Mouse (Mus musculus) forebrain, embryonic 16.5 days (tissue): ENCODE results near the gene Aspg. TPM values are rescaled to one million over a fixed set of nuclear protein-coding genes. Genes with fewer than 3 reads are reported as not detected.
A peak's percentile ranks its signal among the peaks of the same experiment; 100 is the strongest.

Experiments
- ATAC-seq: fragments of 200-750 bp; cut with Nextera tagmentation; 2 replicates; pipeline ENCODE4 v1.8.0; 2017; ENCODE audit warnings: mild to moderate bottlenecking, moderate library complexity
- H3K27ac ChIP-seq: fragments of 300-500 bp; sonication (generic); 2 replicates; pipeline ENCODE4 v1.5.1; 2014; ENCODE audit warnings: low read length, control low read depth
- H3K27me3 ChIP-seq: fragments of 300-500 bp; sonication (generic); replicated peaks from 2 replicates; pipeline ENCODE4 v1.6.1; 2014; ENCODE audit warnings: low read length; ENCODE audit not compliant: control insufficient read depth, insufficient read depth
- H3K36me3 ChIP-seq: fragments of 300-500 bp; sonication (generic); 2 replicates; pipeline ENCODE4 v1.6.1; 2014; ENCODE audit not compliant: control insufficient read depth, insufficient read depth
- H3K4me1 ChIP-seq: fragments of 300-500 bp; sonication (generic); replicated peaks from 2 replicates; pipeline ENCODE4 v1.6.1; 2014; ENCODE audit warnings: low read length; ENCODE audit not compliant: control insufficient read depth, insufficient read depth
- H3K4me2 ChIP-seq: fragments of 300-500 bp; sonication (generic); 2 replicates; pipeline ENCODE4 v1.6.1; 2014; ENCODE audit warnings: mild to moderate bottlenecking, low read length, control low read depth
- H3K4me3 ChIP-seq: fragments of 300-500 bp; sonication (generic); replicated peaks from 2 replicates; pipeline ENCODE4 v1.5.1; 2014; ENCODE audit warnings: mild to moderate bottlenecking, low read length, control low read depth
- H3K9ac ChIP-seq: fragments of 300-500 bp; sonication (generic); replicated peaks from 2 replicates; pipeline ENCODE4 v1.6.1; 2014; ENCODE audit warnings: low read depth, low read length, control low read depth
- H3K9me3 ChIP-seq: fragments of 300-500 bp; sonication (generic); 2 replicates; pipeline ENCODE4 v1.6.1; 2016; ENCODE audit warnings: low read length; ENCODE audit not compliant: control insufficient read depth
- WGBS: fragments of 180-500 bp; shearing (Covaris S2); extraction: QIAGEN DNeasy Blood & Tissue Kit; methylation state at CpG from one replicate; pipeline ENCODE4 v1.1.7; 2014; 5-methylcytosine and 5-hydroxymethylcytosine counted together
- polyA plus RNA-seq: library from polyadenylated mRNA; unstranded; fragments of >200 nt; fragmentation: Nextera tagmentation; extraction: Ambion mirVana; gene quantifications from 2 replicates; pipeline ENCODE4 v1.2.1, GENCODE M21; 2015

Aspg gene
- polyA plus RNA-seq, 1 experiment from 2014 or later, result 0.75 TPM

DNA sequence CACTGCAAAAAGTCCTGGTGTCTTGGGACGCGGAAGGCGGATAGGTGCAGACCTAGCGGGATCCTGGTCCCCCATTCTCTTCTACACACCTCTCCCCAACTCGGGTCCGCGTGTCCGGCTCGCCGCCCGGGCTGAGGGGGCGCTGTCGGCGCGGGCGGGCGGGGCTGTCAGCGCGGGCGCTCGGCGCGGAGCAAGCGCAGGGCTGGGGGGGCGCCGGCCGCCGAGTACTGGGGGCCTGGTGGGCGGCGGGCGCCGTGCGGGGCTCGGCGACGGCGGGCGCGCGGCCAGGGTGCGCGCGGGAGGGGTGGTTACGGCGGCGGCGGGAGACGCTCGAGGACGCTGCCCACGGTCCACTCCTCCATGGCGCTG, 37.3 kb downstream of the Aspg start:
- Histone ChIP-seq H3K9me3 (no peaks in the 10 kb centered on the region), H3K36me3 (no peaks in the 10 kb centered on the region), H3K4me3 (peak overlapping the region; percentile 74), H3K4me2 (peak overlapping the region; percentile 90), H3K4me1 (peaks cover 51% of the 10 kb centered on the region), H3K27ac (peak overlapping the region; percentile 68), H3K27me3 (peaks cover 8% of the 10 kb centered on the region; the same call in 1 of the 2 replicates), H3K9ac (peak overlapping the region; percentile 78)
- 0% methylated on average over 43 of the region's 52 CpGs for WGBS
- ATAC-seq, result no peak

DNA sequence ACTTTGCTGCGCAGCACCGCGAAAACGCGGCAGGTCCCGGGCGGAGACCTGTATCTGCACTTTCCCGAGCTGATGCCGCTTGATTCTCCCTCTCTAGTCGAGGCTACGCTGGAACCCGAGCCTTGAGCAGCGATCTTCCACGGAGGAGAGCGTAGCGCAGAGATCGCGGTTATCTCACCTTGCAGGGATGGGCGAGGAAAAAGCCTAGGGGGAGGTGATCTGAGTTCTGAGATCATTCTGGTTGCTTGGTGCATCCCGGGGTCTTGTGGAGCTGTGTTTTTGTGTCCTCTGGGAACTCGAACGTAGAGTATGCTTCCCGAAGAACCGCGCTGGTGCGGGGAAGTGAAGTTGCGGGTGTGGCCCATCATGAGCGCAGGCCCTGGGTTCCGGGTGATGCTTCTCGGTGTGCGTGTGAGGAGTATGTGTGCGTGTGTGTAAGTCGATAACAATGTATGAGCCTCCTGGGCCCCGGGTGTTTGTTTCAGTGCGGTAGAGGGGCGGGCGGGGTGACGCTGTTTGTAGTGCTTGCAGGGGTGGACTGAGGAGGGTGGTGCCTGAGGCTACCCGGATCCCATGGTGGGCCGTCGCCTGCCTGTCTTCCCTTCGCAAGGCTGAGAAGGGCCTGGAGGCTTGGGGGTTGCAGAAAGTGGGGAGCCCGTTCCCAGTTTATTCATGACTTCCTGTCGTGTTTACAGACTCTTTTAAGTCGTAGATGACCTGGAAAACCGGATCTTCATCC, 38.1 kb downstream of the Aspg start:
- no peaks in the 10 kb centered on the region for H3K36me3 ChIP-seq

DNA sequence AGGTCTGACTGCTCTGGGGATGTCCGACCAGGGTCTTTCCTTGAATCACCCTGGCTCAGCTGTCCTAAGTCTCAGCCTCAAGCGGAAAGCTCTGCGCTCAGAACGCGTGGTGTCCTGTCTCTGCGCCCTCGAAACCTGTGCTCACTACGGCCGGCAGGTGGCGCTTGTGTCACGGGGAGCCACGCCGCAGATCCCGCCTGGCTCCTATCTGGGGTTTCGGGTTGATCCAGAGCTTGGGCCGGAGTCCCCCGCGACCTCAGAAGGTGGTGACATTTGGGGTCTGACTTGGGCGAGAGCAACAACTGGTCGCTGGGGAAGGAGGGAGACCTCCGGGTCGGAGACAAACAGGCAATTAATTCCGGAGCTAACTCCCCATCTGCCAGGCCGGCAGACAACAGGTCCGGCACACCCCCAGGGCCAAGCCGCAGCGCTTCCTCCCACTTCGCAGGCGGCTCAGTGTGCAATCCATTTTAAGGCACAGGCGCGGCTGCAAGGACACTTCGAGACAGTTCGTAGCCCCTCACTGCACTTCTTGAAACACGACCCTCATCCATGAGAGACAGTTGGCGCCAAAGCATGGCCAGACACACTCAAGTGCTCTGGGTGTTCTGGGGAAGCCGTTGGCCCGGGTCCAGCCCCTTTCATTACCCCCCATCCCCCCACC, 38.9 kb downstream of the Aspg start:
- under 1% methylated on average over 37 of the region's 37 CpGs for WGBS
- H3K4me3 ChIP-seq, result peak overlapping the region; percentile 74
- H3K9me3 ChIP-seq, result no peaks in the 10 kb centered on the region
- peak overlapping the region; percentile 85 for H3K27ac ChIP-seq
- no peaks in the 10 kb centered on the region for H3K36me3 ChIP-seq
- peaks cover 67% of the 10 kb centered on the region for H3K4me1 ChIP-seq
- peaks cover 8% of the 10 kb centered on the region; the same call in 1 of the 2 replicates for H3K27me3 ChIP-seq
- H3K4me2 ChIP-seq, result peak overlapping the region; percentile 90
- ATAC-seq, result peak; percentile 68
- peak overlapping the region; percentile 78 for H3K9ac ChIP-seq

More for the DNA sequence above, 38.1 kb downstream of the Aspg start:
- H3K9ac ChIP-seq, result peak overlapping the region; percentile 78
- H3K27ac ChIP-seq, result peak overlapping the region; percentile 68
- ATAC-seq, result no peak
- peak overlapping the region; percentile 90 for H3K4me2 ChIP-seq
- under 1% methylated on average over 46 of the region's 46 CpGs for WGBS
- peak overlapping the region; percentile 74 for H3K4me3 ChIP-seq
- H3K27me3 ChIP-seq, result peaks cover 8% of the 10 kb centered on the region; the same call in 1 of the 2 replicates
- peaks cover 59% of the 10 kb centered on the region for H3K4me1 ChIP-seq
- no peaks in the 10 kb centered on the region for H3K9me3 ChIP-seq

DNA sequence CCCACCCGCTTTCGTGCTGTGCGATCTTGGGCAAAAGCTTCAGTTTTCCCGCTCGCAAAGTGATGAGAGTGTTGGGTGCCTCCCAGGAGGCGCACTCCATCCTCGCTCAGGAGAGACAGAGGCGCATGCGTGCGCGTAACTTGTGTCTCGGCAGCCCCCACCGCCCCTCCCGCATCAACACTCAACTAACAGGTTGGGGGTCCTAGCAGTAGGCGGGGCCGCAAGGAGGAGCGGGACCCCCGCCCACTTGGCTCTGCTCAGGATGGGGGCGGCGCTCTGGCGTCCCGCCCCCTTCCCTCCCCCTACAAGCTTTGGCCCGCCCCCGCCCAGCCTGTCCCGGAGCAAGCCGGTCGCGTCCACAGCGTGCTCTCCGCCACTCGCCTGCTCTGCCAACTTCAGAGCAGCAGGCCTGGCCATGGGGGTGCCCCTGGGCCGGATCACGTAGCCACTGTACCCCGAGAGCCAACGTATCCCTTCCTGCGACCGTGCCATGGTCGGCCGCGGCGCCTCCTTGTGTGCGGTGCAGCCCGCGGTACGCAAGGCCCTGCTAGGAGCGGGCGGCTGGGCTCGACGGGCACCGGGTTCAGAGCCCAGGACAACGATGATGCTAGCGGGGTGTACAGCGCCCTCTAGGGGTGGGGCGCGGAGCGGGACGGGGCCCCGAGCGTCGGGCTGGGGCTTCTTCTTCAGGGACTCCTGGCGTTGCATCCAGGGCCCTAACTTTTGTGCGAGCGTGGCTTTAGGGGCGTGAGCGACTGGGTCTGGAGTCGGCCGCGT, 39.6 kb downstream of the Aspg start, which contains the start of gene Kif26a:
Gene Kif26a, plus strand, starts transcription at position 334 of the 777 bp plus-strand sequence.
- Histone ChIP-seq H3K4me3 (peak within 1 kb of the TSS; percentile 74), H3K27ac (peak within 1 kb of the TSS; percentile 85), H3K36me3 (no peaks in the 10 kb centered on the region), H3K4me2 (peak within 1 kb of the TSS; percentile 90), H3K27me3 (peaks cover 8% of the 10 kb centered on the region; the same call in 1 of the 2 replicates), H3K4me1 (peaks cover 74% of the 10 kb centered on the region), H3K9ac (peak within 1 kb of the TSS; percentile 78), H3K9me3 (no peaks in the 10 kb centered on the region)
- ATAC-seq, result peak; percentile 67
- under 1% methylated on average over 64 of the region's 68 CpGs for WGBS

DNA sequence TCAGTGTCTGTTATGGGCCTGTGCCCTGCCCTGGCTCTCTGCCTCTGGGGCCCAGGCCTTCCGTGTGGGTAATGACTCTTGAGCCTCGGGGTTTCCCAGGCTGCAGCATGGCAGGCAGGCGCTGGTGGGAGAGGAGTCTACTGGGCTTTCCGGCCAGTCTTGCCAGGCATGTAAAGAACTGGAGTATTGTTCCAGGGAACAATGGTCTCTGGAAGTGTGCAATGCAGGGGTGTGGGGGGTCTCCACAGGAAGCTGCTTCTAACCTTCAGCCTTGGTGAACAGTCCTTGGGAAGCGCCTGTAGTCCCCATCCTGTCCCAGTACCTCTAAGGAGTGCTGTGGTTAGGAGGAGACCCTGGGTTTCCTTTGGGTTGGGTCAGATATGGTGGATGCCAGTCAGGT, 40.9 kb downstream of the Aspg start:
- no peaks in the 10 kb centered on the region for H3K36me3 ChIP-seq
- peaks cover 3% of the 10 kb centered on the region; the same call in 1 of the 2 replicates for H3K27me3 ChIP-seq
- no peaks in the 10 kb centered on the region for H3K9me3 ChIP-seq
- peak overlapping the region; percentile 74 for H3K4me3 ChIP-seq
- H3K27ac ChIP-seq, result peak overlapping the region; percentile 85
- ATAC-seq, result no peak
- H3K9ac ChIP-seq, result peak overlapping the region; percentile 78
- WGBS, result 17% methylated on average over 5 of the region's 5 CpGs
- H3K4me1 ChIP-seq, result peaks cover 87% of the 10 kb centered on the region
- peak overlapping the region; percentile 90 for H3K4me2 ChIP-seq

DNA sequence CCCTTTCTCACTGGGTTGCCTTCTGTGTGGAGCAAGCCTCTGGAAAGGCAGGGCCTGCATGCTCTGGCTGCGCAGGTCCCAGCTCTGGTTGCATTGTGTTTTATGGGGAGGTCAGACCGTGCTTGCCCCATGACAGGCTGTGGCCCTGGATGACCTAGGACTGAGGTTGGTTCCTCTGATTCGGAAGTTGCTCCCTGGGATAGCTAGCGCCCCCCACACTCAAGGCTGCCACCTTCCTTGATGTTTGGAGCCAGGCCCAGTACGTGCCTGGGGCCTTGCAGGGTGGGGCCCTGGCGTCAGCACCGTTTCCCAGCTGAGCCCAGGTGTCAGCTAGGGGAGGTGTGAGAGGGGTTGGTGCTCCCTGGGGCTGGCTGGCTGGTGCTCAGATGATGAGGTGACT, 43.5 kb downstream of the Aspg start:
- H3K27me3 ChIP-seq, result no peaks in the 10 kb centered on the region
- H3K9me3 ChIP-seq, result no peaks in the 10 kb centered on the region
- peaks cover 95% of the 10 kb centered on the region for H3K4me1 ChIP-seq
- H3K27ac ChIP-seq, result no peak overlapping the region
- H3K9ac ChIP-seq, result peak overlapping the region; percentile 14
- no peaks in the 10 kb centered on the region for H3K36me3 ChIP-seq
- no peak for ATAC-seq
- H3K4me2 ChIP-seq, result peak overlapping the region; percentile 90
- 56% methylated on average over 7 of the region's 7 CpGs for WGBS
- H3K4me3 ChIP-seq, result peak overlapping the region; percentile 74

DNA sequence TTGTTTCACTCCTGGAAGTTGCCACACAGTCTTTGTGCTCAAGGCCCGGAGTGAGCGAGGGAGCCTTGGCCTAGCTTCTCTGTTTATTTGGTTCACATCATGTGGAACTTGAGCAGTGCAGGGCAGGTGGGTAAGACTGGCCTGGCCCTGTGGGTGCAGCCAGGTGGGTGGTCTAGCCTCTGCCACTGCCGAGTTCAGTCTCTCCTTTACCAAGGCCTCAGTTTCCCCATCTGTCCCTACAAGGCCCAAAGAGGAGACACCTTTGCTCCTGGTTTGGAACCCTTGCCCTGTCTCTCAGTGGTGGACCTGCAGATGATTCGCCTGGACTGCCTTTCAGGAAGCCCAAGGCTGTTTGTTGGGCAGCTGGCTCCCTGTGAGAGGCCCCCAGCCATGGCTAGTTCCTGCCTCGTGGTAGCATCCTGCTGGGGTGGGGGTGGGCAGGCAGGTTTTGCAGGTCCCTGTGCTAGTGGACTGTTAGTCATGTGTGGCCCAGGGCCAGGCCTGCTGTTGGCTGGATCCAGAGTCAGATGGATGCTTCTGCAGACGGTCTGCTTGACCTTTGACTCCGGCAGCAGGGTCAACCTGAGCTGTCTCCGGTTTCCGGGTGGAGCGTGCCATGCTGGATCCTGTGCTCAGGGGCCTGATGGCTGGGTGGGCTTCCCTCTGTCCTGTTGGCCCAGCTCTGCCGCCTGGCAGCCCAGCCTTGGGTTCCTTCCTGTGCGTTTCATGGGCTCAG, 44.9 kb downstream of the Aspg start:
- Histone ChIP-seq H3K27ac (no peak overlapping the region), H3K4me1 (peaks cover 96% of the 10 kb centered on the region), H3K9me3 (no peaks in the 10 kb centered on the region), H3K36me3 (no peaks in the 10 kb centered on the region), H3K4me2 (peak overlapping the region; percentile 36), H3K27me3 (no peaks in the 10 kb centered on the region), H3K9ac (no peak overlapping the region; the same call in 1 of the 2 replicates), H3K4me3 (peak overlapping the region; percentile 13; the same call in 1 of the 2 replicates)
- WGBS, result 51% methylated on average over 12 of the region's 12 CpGs
- no peak for ATAC-seq

DNA sequence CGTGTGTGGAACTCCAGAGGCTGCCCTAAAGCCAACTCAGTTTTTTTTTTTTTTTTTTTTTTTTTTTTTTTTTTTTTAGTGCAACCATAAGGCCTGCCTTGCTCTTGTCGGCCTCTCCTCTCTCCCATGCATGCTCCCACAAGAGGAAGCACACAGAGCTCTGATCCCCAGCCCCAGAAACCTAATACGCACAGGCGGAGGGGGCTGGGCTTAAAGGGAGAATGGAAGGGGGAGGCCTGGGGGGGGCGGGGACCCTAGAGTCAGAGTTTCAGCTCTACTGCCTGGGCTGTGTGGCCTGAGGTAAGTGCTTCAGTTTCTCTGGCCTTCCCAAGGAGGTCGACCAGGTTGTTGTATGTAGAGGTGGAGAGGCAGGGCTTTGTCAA, 45.5 kb downstream of the Aspg start:
- H3K27ac ChIP-seq, result no peak overlapping the region
- H3K9ac ChIP-seq, result no peak overlapping the region
- 39% methylated on average over 6 of the region's 6 CpGs for WGBS
- H3K36me3 ChIP-seq, result no peaks in the 10 kb centered on the region
- H3K4me1 ChIP-seq, result peaks cover 97% of the 10 kb centered on the region
- ATAC-seq, result no peak
- no peak overlapping the region for H3K4me3 ChIP-seq
- no peaks in the 10 kb centered on the region for H3K27me3 ChIP-seq
- H3K9me3 ChIP-seq, result no peaks in the 10 kb centered on the region
- H3K4me2 ChIP-seq, result peak overlapping the region; percentile 36
